Comparison of ENCODE assay signal across 8 mouse cellular contexts in the genomic region with DNA sequence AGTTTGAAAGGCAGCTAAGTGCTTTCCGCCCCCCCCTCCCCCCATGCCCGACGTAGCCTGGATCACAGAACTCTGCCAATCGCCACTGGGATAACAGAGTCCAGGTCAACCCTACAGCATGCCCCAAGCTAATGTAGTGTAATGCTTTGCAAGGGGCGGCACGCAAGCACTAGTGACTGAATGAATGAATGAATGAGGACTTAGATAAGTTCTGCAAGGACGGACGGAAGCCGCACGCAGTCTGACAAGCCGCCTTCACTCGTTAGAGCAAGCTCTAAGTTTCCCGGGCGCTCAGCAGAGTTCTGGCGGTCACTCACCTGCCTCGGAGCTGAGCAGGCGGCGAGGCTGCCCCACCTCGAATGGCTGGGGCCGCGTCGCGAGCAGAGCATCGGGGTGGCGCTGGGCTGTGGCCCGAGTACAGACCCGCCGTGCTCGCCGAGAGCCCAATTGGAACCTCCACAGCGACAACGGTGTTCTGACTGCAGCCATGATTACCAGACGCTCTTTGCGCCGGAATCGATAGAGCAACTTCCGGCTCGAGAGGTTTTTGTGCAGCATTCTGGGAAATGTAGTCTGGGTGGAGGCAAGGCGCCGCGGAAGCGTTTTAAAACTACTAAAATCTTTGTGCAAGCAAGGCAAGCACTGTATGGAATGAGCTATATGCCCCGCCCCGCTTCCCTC. TPM values are rescaled to one million over a fixed set of nuclear protein-coding genes. Genes with fewer than 3 reads are reported as not detected.
DNase-seq lines count a peak whose midpoint lies in the region; ATAC-seq and TF ChIP-seq lines count a peak whose summit lies in the region.

Mrps22 (minus strand) TSS at position 505 of the 681 bp plus-strand sequence.

- peaks cover 9% of the 10 kb centered on the region; the same call in 1 of the 2 replicates for H3K27me3 ChIP-seq in erythroblast, embryonic 14.5 days (ENCODE audit: control insufficient read depth)
- H3K27me3 ChIP-seq in heart, embryonic 11.5 days (ENCODE audit: control insufficient read depth, insufficient read depth, low read length), result no peaks in the 10 kb centered on the region
- H3K27me3 ChIP-seq in kidney, embryonic 16.5 days (ENCODE audit: insufficient read depth, low read length), result no peaks in the 10 kb centered on the region
- H3K27me3 ChIP-seq in liver, adult 2 months (ENCODE audit: control insufficient read depth, insufficient read depth, low read length), result no peaks in the 10 kb centered on the region
- H3K27me3 ChIP-seq in myocyte (ENCODE audit: control insufficient read depth, insufficient read depth, insufficient read length), result no peaks in the 10 kb centered on the region
- H3K27me3 ChIP-seq in splenic B cell, adult 2 months (ENCODE audit: control insufficient read depth, insufficient read depth, low read length, poor library complexity, severe bottlenecking), result no peaks in the 10 kb centered on the region; the same call in 1 of the 2 replicates

- under 1% methylated on average over 44 of the region's 44 CpGs for WGBS in heart, embryonic 11.5 days (ENCODE audit: insufficient replicate concordance)
- under 1% methylated on average over 44 of the region's 44 CpGs for WGBS in kidney, embryonic 16.5 days
- under 1% methylated on average over 44 of the region's 44 CpGs for WGBS in liver, adult 2 months

- peak; percentile 53; the same call in 1 of the 2 replicates for TF ChIP-seq POLR2A in brain, embryonic 14.5 days (IDR thresholded peaks at IDR 0.05; ENCODE audit: borderline replicate concordance, extremely low read depth, insufficient read depth, insufficient read length, poor library complexity, severe bottlenecking)
- peak; percentile 67; the same call in 1 of the 2 replicates for TF ChIP-seq POLR2A in liver, adult 2 months (IDR thresholded peaks at IDR 0.05; ENCODE audit: extremely low read depth, insufficient read depth, low read length)
- peak; percentile 88 for TF ChIP-seq POLR2A in myocyte (IDR thresholded peaks at IDR 0.05; ENCODE audit: insufficient read length, low read depth)

- H3K27ac ChIP-seq in heart, embryonic 11.5 days (ENCODE audit: low read depth, low read length), result peak within 1 kb of the TSS; percentile 51; the same call in 1 of the 2 replicates
- H3K27ac ChIP-seq in kidney, embryonic 16.5 days (ENCODE audit: low read length), result peak within 1 kb of the TSS; percentile 20; the same call in 1 of the 2 replicates
- H3K27ac ChIP-seq in liver, adult 2 months (replicated peaks; ENCODE audit: insufficient read depth, low read depth, low read length), result peak within 1 kb of the TSS; percentile 34

- no peak for TF ChIP-seq CTCF in brain, embryonic 14.5 days (IDR thresholded peaks at IDR 0.05; ENCODE audit: borderline replicate concordance, extremely low read depth, insufficient read depth, insufficient read length)
- no peak for TF ChIP-seq CTCF in liver, adult 2 months (IDR thresholded peaks at IDR 0.05; ENCODE audit: low read depth, low read length)

- H3K4me2 ChIP-seq in heart, embryonic 11.5 days, result peak within 1 kb of the TSS; percentile 80
- peak within 1 kb of the TSS; percentile 86 for H3K4me2 ChIP-seq in kidney, embryonic 16.5 days (replicated peaks; ENCODE audit: low read depth, low read length)
- H3K4me2 ChIP-seq in myocyte (ENCODE audit: low read depth), result peak within 1 kb of the TSS; percentile 94

- peak within 1 kb of the TSS; percentile 36 for H3ac ChIP-seq in myocyte (ENCODE audit: control insufficient read depth, insufficient read length)

- peak; percentile 90 for DNase-seq in CD4-positive helper T cell, adult 2 months (ENCODE audit: low read depth, low spot score)
- peak; percentile 96 for DNase-seq in brain, embryonic 14.5 days (ENCODE audit: low read depth)
- peak; percentile 89 for DNase-seq in liver, adult 2 months (ENCODE audit: extremely low read depth, low read depth, low spot score)
- peak; percentile 88 for DNase-seq in splenic B cell, adult 2 months (ENCODE audit: low read depth, low spot score)

- peak within 1 kb of the TSS; percentile 83 for H3K9ac ChIP-seq in heart, embryonic 11.5 days (ENCODE audit: low read depth, low read length)
- peak within 1 kb of the TSS; percentile 79 for H3K9ac ChIP-seq in kidney, embryonic 16.5 days (replicated peaks; ENCODE audit: low read length)
- peak within 1 kb of the TSS; percentile 84 for H3K9ac ChIP-seq in liver, adult 2 months (ENCODE audit: low read depth, low read length)

- peak within 1 kb of the TSS; percentile 86 for H3K4me3 ChIP-seq in erythroblast, embryonic 14.5 days (replicated peaks)
- peak within 1 kb of the TSS; percentile 85 for H3K4me3 ChIP-seq in heart, embryonic 11.5 days (ENCODE audit: low read depth, low read length)
- peak within 1 kb of the TSS; percentile 93 for H3K4me3 ChIP-seq in kidney, embryonic 16.5 days (ENCODE audit: low read length)
- H3K4me3 ChIP-seq in liver, adult 2 months (ENCODE audit: insufficient read depth, low read depth, low read length), result peak within 1 kb of the TSS; percentile 78
- H3K4me3 ChIP-seq in myocyte, result peak within 1 kb of the TSS; percentile 54

- peak; percentile 89 for ATAC-seq in heart, embryonic 11.5 days (replicated peaks; ENCODE audit: insufficient number of reproducible peaks, low FRiP score, low TSS enrichment)
- peak; percentile 98 for ATAC-seq in kidney, embryonic 16.5 days (ENCODE audit: low FRiP score, low TSS enrichment)

- peaks cover 4% of the 10 kb centered on the region; the same call in 1 of the 2 replicates for H3K9me3 ChIP-seq in erythroblast, embryonic 14.5 days (ENCODE audit: control insufficient read depth, low read length)
- H3K9me3 ChIP-seq in heart, embryonic 11.5 days (replicated peaks; ENCODE audit: control insufficient read depth, low read length), result no peaks in the 10 kb centered on the region
- H3K9me3 ChIP-seq in kidney, embryonic 16.5 days (ENCODE audit: low read length), result no peaks in the 10 kb centered on the region

- H3K4me1 ChIP-seq in erythroblast, embryonic 14.5 days (ENCODE audit: control insufficient read depth), result peaks cover 21% of the 10 kb centered on the region
- peaks cover 8% of the 10 kb centered on the region; the same call in 1 of the 2 replicates for H3K4me1 ChIP-seq in heart, embryonic 11.5 days (ENCODE audit: control insufficient read depth, insufficient read depth, low read length)
- H3K4me1 ChIP-seq in kidney, embryonic 16.5 days (ENCODE audit: insufficient read depth, low read length), result peaks cover 14% of the 10 kb centered on the region
- H3K4me1 ChIP-seq in liver, adult 2 months (ENCODE audit: control insufficient read depth, insufficient read depth, low read length), result no peaks in the 10 kb centered on the region; the same call in 1 of the 2 replicates

- peaks cover 7% of the 10 kb centered on the region; the same call in 1 of the 2 replicates for H3K79me2 ChIP-seq in liver, adult 2 months (ENCODE audit: control insufficient read depth, insufficient read depth, low read length)
- H3K79me2 ChIP-seq in myocyte (ENCODE audit: control insufficient read depth, insufficient read depth), result peaks cover 27% of the 10 kb centered on the region

- peaks cover 27% of the 10 kb centered on the region for H3K36me3 ChIP-seq in erythroblast, embryonic 14.5 days (ENCODE audit: control insufficient read depth)
- 0 out of 2 replicates have a peak, but pooled peaks cover 2% of the 10 kb centered on the region for H3K36me3 ChIP-seq in heart, embryonic 11.5 days (ENCODE audit: control insufficient read depth, insufficient read depth, low read length)
- H3K36me3 ChIP-seq in kidney, embryonic 16.5 days (ENCODE audit: insufficient read depth, low read length), result peaks cover 14% of the 10 kb centered on the region
- H3K36me3 ChIP-seq in liver, adult 2 months (ENCODE audit: control insufficient read depth, insufficient read depth, low read length), result peaks cover 7% of the 10 kb centered on the region
- peaks cover 8% of the 10 kb centered on the region for H3K36me3 ChIP-seq in myocyte (ENCODE audit: control insufficient read depth, insufficient read depth)
- H3K36me3 ChIP-seq in splenic B cell, adult 2 months (ENCODE audit: control insufficient read depth, insufficient read depth, low read length, poor library complexity, severe bottlenecking), result peaks cover 9% of the 10 kb centered on the region

TF ChIP-seq in myocyte, 11 proteins besides CTCF, POLR2A, EP300 and RAD21:
- TF ChIP-seq POLR2AphosphoS2 (IDR thresholded peaks at IDR 0.05; ENCODE audit: insufficient read length, low read depth) (peak; percentile 80), MYOD1 (IDR thresholded peaks at IDR 0.05; ENCODE audit: control insufficient read depth in 1 of 3, insufficient read length in 2 of 3, low read depth in 2 of 3) (no peak)

RNA-seq across cellular contexts. Expression of gene Mrps22, which starts in this region (rescaled TPM):
- polyA plus RNA-seq in brain, embryonic 14.5 days (2012; rRNA removed), result 33.9 and 42.3 TPM in 2 replicates
- polyA plus RNA-seq in erythroblast, embryonic 14.5 days (2012), result 1.6 and 2.0 TPM in 2 replicates
- 65.4 and 66.5 TPM in 2 replicates for polyA plus RNA-seq in heart, embryonic 11.5 days (2014; fragmentation: Nextera tagmentation; extraction: Ambion mirVana)
- polyA plus RNA-seq in kidney, embryonic 16.5 days (2015; fragmentation: Nextera tagmentation; extraction: Ambion mirVana), result 61.6 and 63.2 TPM in 2 replicates
- 43.2 and 44.7 TPM in 2 replicates for total RNA-seq in liver, adult 2 months (2014; rRNA removed)
- polyA plus RNA-seq in liver, adult 2 months (2012; rRNA removed), result 22.6 and 24.7 TPM in 2 replicates
- polyA plus RNA-seq in myocyte (2012; fragmentation: generic; extraction: Trizol), result 33.5 TPM

Comparison
In these comparisons a context has a peak if more than half of its experiments do, and no peak if none do; other contexts are left out.
1. Peak in every context shown above with its lines: DNase-seq, ATAC-seq, H3K4me3 ChIP-seq and H3K27ac ChIP-seq.